Mouse (Mus musculus): ENCODE measurements at regions not wholly inside any gene's neighbourhood (a gene's known extent, or its start where the extent isn't known, plus 50 kb on each side); places are given as distances from the start of the nearest gene placed in this dataset.

- H3K27me3 ChIP-seq (replicated peaks; ENCODE audit: control insufficient read depth, insufficient read depth, low read length): no peaks in the 10 kb centered on the region
- 37% methylated on average over 3 of the region's 3 CpGs for WGBS
- no peak overlapping the region for H3K4me2 ChIP-seq (ENCODE audit: low read length)
- no peak overlapping the region for H3K4me3 ChIP-seq (ENCODE audit: low read depth, low read length)
- no peaks in the 10 kb centered on the region for H3K9me3 ChIP-seq (ENCODE audit: control insufficient read depth, low read length)
- H3K9ac ChIP-seq (ENCODE audit: low read length): no peak overlapping the region
- H3K36me3 ChIP-seq (ENCODE audit: control insufficient read depth, insufficient read depth, low read length): no peaks in the 10 kb centered on the region
- no peak overlapping the region for H3K27ac ChIP-seq (ENCODE audit: low read depth)
- no peaks in the 10 kb centered on the region; the same call in 1 of the 2 replicates for H3K4me1 ChIP-seq (replicated peaks; ENCODE audit: control insufficient read depth, insufficient read depth, low read length)
- no peak for DNase-seq (ENCODE audit: low spot score)
- ATAC-seq (replicated peaks; ENCODE audit: low FRiP score, low TSS enrichment, low read depth): no peak
Measured at GRCm38 (mm10) chr6:66268427-66268826, 266.8 kb upstream of the Mad2l1 start.

- 61% methylated on average over 6 of the region's 6 CpGs for WGBS
- H3K9ac ChIP-seq (ENCODE audit: low read length): no peak overlapping the region
- no peak overlapping the region for H3K4me2 ChIP-seq (ENCODE audit: low read length)
- H3K4me3 ChIP-seq (ENCODE audit: low read depth, low read length): no peak overlapping the region
- no peaks in the 10 kb centered on the region for H3K4me1 ChIP-seq (replicated peaks; ENCODE audit: control insufficient read depth, insufficient read depth, low read length)
- no peaks in the 10 kb centered on the region for H3K36me3 ChIP-seq (ENCODE audit: control insufficient read depth, insufficient read depth, low read length)
- no peak overlapping the region for H3K27ac ChIP-seq (ENCODE audit: low read depth)
- H3K27me3 ChIP-seq (replicated peaks; ENCODE audit: control insufficient read depth, insufficient read depth, low read length): no peaks in the 10 kb centered on the region
- ATAC-seq (replicated peaks; ENCODE audit: low FRiP score, low TSS enrichment, low read depth): no peak
- DNase-seq (ENCODE audit: low spot score): no peak
- no peaks in the 10 kb centered on the region for H3K9me3 ChIP-seq (ENCODE audit: control insufficient read depth, low read length)
Measured at GRCm38 (mm10) chr6:66271414-66272206, 263.6 kb upstream of the Mad2l1 start.

- H3K4me1 ChIP-seq (replicated peaks; ENCODE audit: control insufficient read depth, insufficient read depth, low read length): no peaks in the 10 kb centered on the region
- no peaks in the 10 kb centered on the region for H3K27me3 ChIP-seq (replicated peaks; ENCODE audit: control insufficient read depth, insufficient read depth, low read length)
- H3K4me2 ChIP-seq (ENCODE audit: low read length): no peak overlapping the region
- H3K9me3 ChIP-seq (ENCODE audit: control insufficient read depth, low read length): no peaks in the 10 kb centered on the region
- DNase-seq (ENCODE audit: low spot score): no peak
- H3K36me3 ChIP-seq (ENCODE audit: control insufficient read depth, insufficient read depth, low read length): no peaks in the 10 kb centered on the region
- no peak overlapping the region for H3K27ac ChIP-seq (ENCODE audit: low read depth)
- WGBS: 70% methylated on average over 2 of the region's 2 CpGs
- ATAC-seq (replicated peaks; ENCODE audit: low FRiP score, low TSS enrichment, low read depth): no peak
- H3K9ac ChIP-seq (ENCODE audit: low read length): no peak overlapping the region
- H3K4me3 ChIP-seq (ENCODE audit: low read depth, low read length): no peak overlapping the region
Measured at GRCm38 (mm10) chr6:66272216-66272615, 263.0 kb upstream of the Mad2l1 start.

- Histone ChIP-seq H3K27me3 (replicated peaks; ENCODE audit: control insufficient read depth, insufficient read depth, low read length) (no peaks in the 10 kb centered on the region), H3K9ac (ENCODE audit: low read length) (no peak overlapping the region), H3K4me3 (ENCODE audit: low read depth, low read length) (no peak overlapping the region), H3K36me3 (ENCODE audit: control insufficient read depth, insufficient read depth, low read length) (no peaks in the 10 kb centered on the region), H3K4me2 (ENCODE audit: low read length) (no peak overlapping the region), H3K4me1 (replicated peaks; ENCODE audit: control insufficient read depth, insufficient read depth, low read length) (no peaks in the 10 kb centered on the region), H3K9me3 (ENCODE audit: control insufficient read depth, low read length) (no peaks in the 10 kb centered on the region), H3K27ac (ENCODE audit: low read depth) (no peak overlapping the region)
- WGBS: 89% methylated on average over 4 of the region's 4 CpGs
- ATAC-seq (replicated peaks; ENCODE audit: low FRiP score, low TSS enrichment, low read depth): no peak
- DNase-seq (ENCODE audit: low spot score): no peak
Measured at GRCm38 (mm10) chr6:66274737-66275136, 260.5 kb upstream of the Mad2l1 start.

- H3K4me1 ChIP-seq (replicated peaks; ENCODE audit: control insufficient read depth, insufficient read depth, low read length): no peaks in the 10 kb centered on the region
- no peak for ATAC-seq (replicated peaks; ENCODE audit: low FRiP score, low TSS enrichment, low read depth)
- H3K36me3 ChIP-seq (ENCODE audit: control insufficient read depth, insufficient read depth, low read length): no peaks in the 10 kb centered on the region
- no peaks in the 10 kb centered on the region for H3K9me3 ChIP-seq (ENCODE audit: control insufficient read depth, low read length)
- H3K9ac ChIP-seq (ENCODE audit: low read length): no peak overlapping the region
- no peak overlapping the region for H3K4me2 ChIP-seq (ENCODE audit: low read length)
- H3K27me3 ChIP-seq (replicated peaks; ENCODE audit: control insufficient read depth, insufficient read depth, low read length): no peaks in the 10 kb centered on the region
- no peak overlapping the region for H3K4me3 ChIP-seq (ENCODE audit: low read depth, low read length)
- no peak for DNase-seq (ENCODE audit: low spot score)
- H3K27ac ChIP-seq (ENCODE audit: low read depth): no peak overlapping the region
- 87% methylated on average over 8 of the region's 8 CpGs for WGBS
Measured at GRCm38 (mm10) chr6:66280701-66281100, 254.5 kb upstream of the Mad2l1 start.

GRCm38 (mm10) chr6:66282566-66283115 is 252.5 kb upstream of the Mad2l1 start:
- no peaks in the 10 kb centered on the region for H3K4me1 ChIP-seq (replicated peaks; ENCODE audit: control insufficient read depth, insufficient read depth, low read length)
- no peak overlapping the region for H3K27ac ChIP-seq (ENCODE audit: low read depth)
- H3K4me3 ChIP-seq (ENCODE audit: low read depth, low read length): no peak overlapping the region
- DNase-seq (ENCODE audit: low spot score) (no peak), ATAC-seq (replicated peaks; ENCODE audit: low FRiP score, low TSS enrichment, low read depth) (no peak)
- WGBS: 77% methylated on average over 6 of the region's 6 CpGs
- no peaks in the 10 kb centered on the region for H3K36me3 ChIP-seq (ENCODE audit: control insufficient read depth, insufficient read depth, low read length)
- no peak overlapping the region for H3K4me2 ChIP-seq (ENCODE audit: low read length)
- no peaks in the 10 kb centered on the region for H3K9me3 ChIP-seq (ENCODE audit: control insufficient read depth, low read length)
- no peak overlapping the region for H3K9ac ChIP-seq (ENCODE audit: low read length)
- H3K27me3 ChIP-seq (replicated peaks; ENCODE audit: control insufficient read depth, insufficient read depth, low read length): no peaks in the 10 kb centered on the region

GRCm38 (mm10) chr6:66283521-66283920 is 251.7 kb upstream of the Mad2l1 start:
- no peak overlapping the region for H3K9ac ChIP-seq (ENCODE audit: low read length)
- no peak for ATAC-seq (replicated peaks; ENCODE audit: low FRiP score, low TSS enrichment, low read depth)
- no peaks in the 10 kb centered on the region for H3K27me3 ChIP-seq (replicated peaks; ENCODE audit: control insufficient read depth, insufficient read depth, low read length)
- H3K4me2 ChIP-seq (ENCODE audit: low read length): no peak overlapping the region
- no peak overlapping the region for H3K4me3 ChIP-seq (ENCODE audit: low read depth, low read length)
- no peak overlapping the region for H3K27ac ChIP-seq (ENCODE audit: low read depth)
- no peaks in the 10 kb centered on the region for H3K4me1 ChIP-seq (replicated peaks; ENCODE audit: control insufficient read depth, insufficient read depth, low read length)
- H3K36me3 ChIP-seq (ENCODE audit: control insufficient read depth, insufficient read depth, low read length): no peaks in the 10 kb centered on the region
- DNase-seq (ENCODE audit: low spot score): no peak
- WGBS: 93% methylated on average over 4 of the region's 4 CpGs
- no peaks in the 10 kb centered on the region for H3K9me3 ChIP-seq (ENCODE audit: control insufficient read depth, low read length)

- no peaks in the 10 kb centered on the region for H3K4me1 ChIP-seq (replicated peaks; ENCODE audit: control insufficient read depth, insufficient read depth, low read length)
- no peak overlapping the region for H3K4me3 ChIP-seq (ENCODE audit: low read depth, low read length)
- H3K27ac ChIP-seq (ENCODE audit: low read depth): no peak overlapping the region
- ATAC-seq (replicated peaks; ENCODE audit: low FRiP score, low TSS enrichment, low read depth) (no peak), DNase-seq (ENCODE audit: low spot score) (no peak)
- H3K4me2 ChIP-seq (ENCODE audit: low read length): no peak overlapping the region
- H3K9me3 ChIP-seq (ENCODE audit: control insufficient read depth, low read length): no peaks in the 10 kb centered on the region
- H3K27me3 ChIP-seq (replicated peaks; ENCODE audit: control insufficient read depth, insufficient read depth, low read length): no peaks in the 10 kb centered on the region
- no peaks in the 10 kb centered on the region for H3K36me3 ChIP-seq (ENCODE audit: control insufficient read depth, insufficient read depth, low read length)
- H3K9ac ChIP-seq (ENCODE audit: low read length): no peak overlapping the region
Measured at GRCm38 (mm10) chr6:66287607-66288006, 247.6 kb upstream of the Mad2l1 start.

- Histone ChIP-seq H3K27ac (ENCODE audit: low read depth) (no peak overlapping the region), H3K4me3 (ENCODE audit: low read depth, low read length) (no peak overlapping the region), H3K9ac (ENCODE audit: low read length) (no peak overlapping the region), H3K4me2 (ENCODE audit: low read length) (no peak overlapping the region), H3K4me1 (replicated peaks; ENCODE audit: control insufficient read depth, insufficient read depth, low read length) (no peaks in the 10 kb centered on the region), H3K9me3 (ENCODE audit: control insufficient read depth, low read length) (no peaks in the 10 kb centered on the region), H3K27me3 (replicated peaks; ENCODE audit: control insufficient read depth, insufficient read depth, low read length) (no peaks in the 10 kb centered on the region), H3K36me3 (ENCODE audit: control insufficient read depth, insufficient read depth, low read length) (no peaks in the 10 kb centered on the region)
- no peak for ATAC-seq (replicated peaks; ENCODE audit: low FRiP score, low TSS enrichment, low read depth)
- WGBS: 67% methylated on average over 3 of the region's 3 CpGs
- no peak for DNase-seq (ENCODE audit: low spot score)
Measured at GRCm38 (mm10) chr6:66289196-66289595, 246.0 kb upstream of the Mad2l1 start.

Measured in intestine, embryonic 14.5 days (tissue).